Mouse (Mus musculus): ENCODE results near the gene C2cd4d.

The C2cd4d gene

DNA sequence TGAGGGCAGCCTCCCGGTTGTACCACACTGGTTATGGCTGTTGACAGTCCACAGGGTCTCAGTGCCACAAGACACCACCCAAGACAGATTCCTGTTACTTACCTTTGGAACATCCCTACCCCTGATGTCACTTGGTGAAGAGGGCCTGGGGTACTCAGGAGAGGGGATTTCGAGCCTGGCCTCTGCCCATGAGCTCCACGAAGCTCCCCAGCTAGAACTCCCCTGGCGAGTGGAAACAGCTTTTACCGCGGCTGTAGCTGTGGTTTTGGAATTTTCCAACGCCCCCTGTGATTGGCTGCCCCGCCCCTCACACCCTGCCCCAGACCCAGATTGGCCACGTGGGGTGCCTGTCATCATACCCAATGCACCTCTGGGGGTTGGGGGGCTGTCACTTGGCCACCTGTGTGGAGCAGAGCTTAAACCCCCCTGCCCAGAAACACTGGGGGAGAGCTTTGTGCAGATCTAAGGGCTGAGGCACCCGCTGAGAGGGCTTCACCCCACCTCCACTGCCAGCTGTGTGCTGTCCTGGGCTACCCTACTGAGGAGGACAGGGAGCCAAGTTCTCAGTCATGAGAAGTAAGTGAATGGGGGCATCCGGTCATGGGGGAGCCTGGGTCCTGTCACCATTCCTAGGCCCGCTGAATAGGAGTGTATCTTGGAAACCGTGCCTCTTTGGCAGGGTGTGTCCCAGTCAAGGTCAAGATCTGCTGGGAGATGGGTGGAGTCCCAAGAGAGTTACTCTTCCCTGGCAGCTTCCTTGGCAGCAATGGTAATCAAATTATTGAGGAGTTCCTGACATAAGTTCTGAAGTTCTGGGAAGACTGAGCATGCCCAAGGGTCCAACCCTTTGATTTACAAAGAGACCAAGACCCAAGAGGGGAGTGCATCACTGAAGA lies 15.0 kb downstream of the C2cd4d start:
- no peak for DNase-seq (ENCODE audit: low spot score)

DNA sequence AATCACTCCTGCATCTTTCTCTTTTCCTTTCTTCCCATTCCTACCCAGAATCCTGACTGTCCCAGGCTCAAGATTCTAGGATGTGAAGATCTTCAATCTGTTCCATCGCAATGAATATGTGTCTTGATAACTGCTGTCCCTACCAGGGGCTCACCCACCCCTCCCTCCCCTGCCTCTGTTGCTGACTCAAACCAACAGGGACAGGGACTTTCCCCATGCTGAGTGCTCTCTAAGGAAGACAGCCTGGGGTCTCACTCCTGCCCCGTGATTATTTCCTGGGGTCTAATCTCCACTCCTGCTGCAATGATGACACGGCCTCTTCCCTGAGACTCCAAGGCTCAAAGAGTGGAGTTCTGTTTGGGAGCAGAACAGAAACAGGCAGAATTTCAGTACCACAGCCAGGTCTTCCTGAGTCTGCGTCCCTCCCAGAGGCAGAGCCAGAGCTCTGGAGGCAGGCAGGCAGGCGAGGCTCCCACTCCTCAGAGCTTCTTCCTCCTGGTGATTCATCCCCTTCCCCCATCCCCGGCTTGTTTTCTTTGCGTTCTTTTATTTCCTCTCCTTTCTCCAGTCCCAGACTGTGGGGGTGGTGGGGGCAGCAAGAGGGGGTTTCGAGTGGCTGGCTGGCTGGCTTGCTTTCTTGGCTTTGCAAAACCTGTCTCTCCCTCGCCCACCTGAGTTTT lies 17.7 kb downstream of the C2cd4d start:
- no peak for DNase-seq (ENCODE audit: low spot score)

DNA sequence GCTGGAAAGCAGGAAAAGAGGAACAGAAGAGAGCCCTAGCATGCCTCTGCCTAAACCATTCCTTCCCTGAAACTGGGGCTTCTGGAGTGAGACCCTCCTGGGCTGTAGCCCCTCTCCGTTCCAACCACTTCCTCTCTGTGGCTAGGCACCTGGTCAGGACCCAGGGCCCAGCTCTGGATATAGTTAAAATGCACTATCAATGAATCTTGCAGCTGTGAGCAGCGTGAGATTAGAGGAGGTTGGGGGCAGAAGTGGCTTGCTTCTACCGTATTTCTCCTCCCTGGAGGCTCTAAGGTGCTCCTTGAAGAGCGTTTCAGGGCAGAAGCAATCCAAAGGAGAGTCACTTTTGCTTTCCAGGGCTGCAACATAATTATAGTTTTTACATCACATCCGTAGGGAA lies 20.1 kb downstream of the C2cd4d start:
- DNase-seq (ENCODE audit: low spot score): no peak

DNA sequence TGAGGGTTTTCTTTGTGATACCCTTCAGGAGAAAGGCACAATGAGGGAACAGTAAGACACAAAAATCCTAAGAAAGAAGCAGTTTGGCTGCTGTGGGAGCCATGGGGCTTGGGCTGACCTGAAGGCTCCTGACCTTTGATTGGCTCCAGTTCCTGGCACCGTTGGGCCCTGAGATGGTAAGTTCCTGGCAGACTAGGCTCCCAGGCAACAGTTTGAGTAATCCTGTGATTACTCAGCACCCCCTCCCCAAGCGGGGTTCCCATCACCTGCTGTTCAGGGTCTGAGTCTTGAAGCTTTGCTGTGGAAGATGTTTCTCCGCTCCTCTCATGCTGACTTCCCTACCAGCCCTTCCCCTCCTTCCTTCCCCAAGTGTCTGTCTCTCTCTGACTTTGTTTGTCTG lies 21.2 kb downstream of the C2cd4d start:
- DNase-seq (ENCODE audit: low spot score): no peak

DNA sequence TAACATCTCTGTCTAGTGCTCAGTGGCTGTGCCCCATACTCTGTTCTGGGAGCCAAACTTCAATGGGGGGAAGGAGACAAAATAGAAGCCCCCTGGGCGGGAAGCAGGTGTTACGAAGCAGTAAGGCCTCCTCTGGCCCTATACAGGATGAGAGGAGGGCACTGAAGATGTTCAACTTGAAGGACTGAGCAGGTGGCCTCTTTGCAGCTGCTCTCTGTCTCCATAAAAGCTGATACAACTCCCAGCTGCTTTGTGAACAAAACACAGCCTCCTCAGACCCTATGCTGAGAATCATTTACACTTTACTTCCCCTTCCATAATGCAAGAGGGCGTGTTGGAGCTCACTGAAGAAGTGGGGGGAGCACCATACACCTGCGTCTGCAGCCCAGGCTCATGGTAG lies 24.4 kb downstream of the C2cd4d start:
- DNase-seq (ENCODE audit: low spot score): no peak

DNA sequence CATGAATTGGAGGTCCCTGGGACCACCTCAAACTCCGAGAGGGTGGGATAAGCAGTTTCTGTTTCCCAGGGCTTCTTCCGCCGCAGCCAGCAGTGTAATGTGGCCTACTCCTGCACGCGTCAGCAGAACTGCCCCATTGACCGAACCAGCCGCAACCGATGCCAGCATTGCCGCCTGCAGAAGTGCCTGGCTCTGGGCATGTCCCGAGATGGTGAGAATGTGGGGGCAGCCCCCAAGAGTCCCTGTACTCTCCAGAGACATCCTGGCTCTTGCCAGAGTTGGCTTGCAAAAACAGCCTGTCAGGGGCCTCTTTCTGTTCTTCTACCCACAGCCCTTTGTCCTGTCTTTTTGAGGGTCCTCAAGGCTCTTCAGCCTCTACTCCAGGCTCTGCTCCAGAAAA lies 25.2 kb downstream of the C2cd4d start:
- no peak for DNase-seq (ENCODE audit: low spot score)

DNA sequence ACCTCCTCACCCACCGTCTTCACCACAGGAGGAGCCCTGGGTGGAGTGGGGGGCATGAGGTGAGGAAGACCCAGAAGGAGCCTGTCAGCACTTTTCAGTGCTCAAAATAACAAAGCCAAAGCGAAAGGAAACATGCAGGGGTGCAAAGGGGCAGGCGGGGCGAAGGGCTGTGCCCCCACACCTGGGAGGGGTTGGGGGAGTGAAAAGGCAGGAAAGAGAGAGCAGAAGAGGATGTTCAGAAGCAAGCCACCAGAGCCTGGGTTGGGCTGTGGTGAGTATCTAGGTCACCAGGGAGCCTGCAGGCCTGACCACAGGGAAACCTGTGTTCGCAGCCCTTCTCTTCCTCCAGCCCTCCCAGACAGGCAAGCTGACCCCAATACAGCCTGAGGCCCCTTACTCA lies 25.8 kb downstream of the C2cd4d start:
- no peak for DNase-seq (ENCODE audit: low spot score)

DNA sequence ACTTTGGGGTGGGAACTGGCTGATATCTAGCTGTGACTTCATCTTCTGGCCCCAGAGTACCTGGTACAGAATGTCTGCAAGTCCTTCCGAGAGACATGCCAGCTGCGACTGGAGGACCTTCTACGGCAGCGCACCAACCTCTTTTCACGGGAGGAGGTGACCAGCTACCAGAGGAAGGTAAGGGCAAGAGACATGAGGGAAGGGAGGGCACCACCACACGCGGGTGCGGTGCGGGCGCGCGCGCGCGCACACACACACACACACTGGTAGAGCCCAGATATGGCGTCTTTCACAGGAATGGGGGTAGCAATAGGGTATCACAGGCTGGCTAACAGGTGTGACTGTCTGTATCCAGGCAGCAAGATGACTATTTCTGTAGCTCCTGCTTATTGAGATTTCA lies 27.2 kb downstream of the C2cd4d start:
- DNase-seq (ENCODE audit: low spot score): no peak

DNA sequence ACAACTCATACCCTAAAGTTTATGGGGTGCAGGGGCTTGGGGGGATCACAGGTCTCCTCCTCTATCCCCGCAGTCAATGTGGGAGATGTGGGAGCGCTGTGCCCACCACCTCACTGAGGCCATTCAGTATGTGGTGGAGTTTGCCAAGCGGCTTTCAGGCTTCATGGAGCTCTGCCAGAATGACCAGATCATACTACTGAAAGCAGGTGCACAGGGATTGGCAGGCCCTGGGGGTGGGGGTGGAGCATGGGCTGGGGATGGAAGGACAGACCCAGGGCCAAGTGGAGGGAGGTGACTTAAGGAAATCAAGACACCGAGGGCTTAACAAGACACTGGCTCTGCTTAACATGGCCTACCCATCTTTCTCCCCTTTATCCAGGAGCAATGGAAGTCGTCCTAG lies 28.8 kb downstream of the C2cd4d start:
- no peak for DNase-seq (ENCODE audit: low spot score)

DNA sequence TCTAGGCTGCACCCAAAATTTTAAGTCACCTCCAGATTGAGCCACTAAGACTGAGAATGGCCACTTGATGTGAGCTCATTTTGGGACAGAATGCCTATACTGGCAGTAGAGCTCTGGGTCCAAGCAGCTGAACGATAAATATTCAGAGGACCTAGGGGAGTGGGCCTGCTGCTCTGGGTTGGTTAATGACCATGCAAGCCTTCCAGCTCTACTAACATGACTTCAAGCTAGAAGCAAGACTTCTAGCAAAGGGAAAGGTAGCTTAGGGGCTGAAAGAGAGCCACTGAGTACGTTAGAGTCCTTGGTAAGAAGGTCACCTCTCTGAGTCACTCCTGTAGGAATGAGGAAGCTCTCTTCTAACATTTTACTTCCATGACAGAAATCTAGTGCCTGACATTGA lies 29.9 kb downstream of the C2cd4d start:
- no peak for DNase-seq (ENCODE audit: low spot score)

DNA sequence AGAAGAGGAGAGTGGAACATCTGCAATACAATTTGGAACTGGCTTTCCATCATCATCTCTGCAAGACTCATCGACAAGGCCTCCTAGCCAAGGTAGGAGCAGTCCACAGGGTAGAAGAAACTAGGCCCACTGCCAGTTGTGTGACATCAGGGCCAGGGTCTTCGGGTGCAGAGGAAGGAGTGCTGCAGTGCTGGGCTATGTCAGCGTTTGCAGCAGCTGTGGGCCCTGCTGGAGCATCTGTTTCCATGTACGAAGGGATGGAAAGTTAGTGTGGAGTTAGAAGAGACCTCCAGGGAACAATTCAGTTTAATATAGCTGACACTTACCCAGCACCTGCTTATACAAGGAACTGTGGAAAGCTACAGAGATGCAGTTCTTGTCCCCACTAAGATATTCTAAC lies 30.8 kb downstream of the C2cd4d start:
- DNase-seq (ENCODE audit: low spot score): no peak

DNA sequence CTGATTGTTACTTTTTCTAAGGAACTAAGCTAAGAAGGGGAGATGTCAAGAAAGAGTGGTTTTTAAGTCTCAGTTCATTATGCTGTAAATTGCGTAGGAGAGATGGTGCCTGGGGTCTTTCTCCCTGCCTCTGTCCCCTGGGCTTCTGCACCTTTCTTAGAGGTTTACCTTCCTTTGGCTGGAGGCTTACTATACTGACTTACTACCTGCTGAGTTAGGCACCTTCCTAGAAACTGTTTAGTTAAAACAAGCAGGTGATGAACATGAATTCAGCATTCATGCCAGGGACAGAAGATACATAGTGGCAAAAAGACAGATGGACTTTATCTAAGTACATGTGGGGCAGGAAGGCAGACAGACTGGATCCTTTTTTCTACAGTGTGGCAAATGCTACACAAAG lies 34.1 kb downstream of the C2cd4d start:
- no peak for DNase-seq (ENCODE audit: low spot score)

DNA sequence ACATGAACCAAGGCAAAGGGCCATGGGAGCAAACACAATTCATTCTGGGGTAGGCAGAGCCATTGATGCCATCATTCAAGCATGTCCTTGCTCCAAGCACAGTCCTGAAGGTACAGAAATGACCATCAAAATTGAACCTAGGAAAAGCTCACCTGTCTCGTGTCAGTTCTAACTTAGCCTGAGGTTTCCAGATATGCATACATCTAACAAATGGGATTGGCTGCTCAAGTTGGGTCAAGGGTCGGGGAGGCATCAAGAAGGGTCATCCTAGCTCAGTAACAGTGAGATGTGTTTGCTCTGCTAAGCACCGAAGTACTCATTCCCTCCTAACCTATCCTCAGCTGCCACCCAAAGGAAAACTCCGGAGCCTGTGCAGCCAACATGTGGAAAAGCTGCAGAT lies 34.6 kb downstream of the C2cd4d start:
- DNase-seq (ENCODE audit: low spot score): no peak

DNA sequence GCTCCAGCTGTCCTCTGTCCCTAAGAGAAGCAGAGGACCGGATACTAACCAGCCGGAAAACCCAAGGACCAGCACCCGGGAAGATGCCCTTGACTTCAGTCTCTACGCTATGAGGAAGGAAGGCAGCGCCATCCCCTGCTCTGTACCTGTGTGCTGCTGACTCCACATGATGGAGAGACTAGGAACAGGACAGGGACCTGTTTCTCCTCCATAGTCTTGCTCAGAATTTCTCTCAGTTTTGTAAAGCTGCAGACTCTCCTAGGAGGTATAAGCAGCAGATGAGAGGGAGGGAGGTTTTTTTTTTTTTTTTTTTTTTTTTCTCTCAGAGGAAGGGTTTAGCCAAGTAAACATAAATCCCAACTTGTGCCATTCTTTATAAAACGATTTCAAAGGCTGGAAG lies 36.0 kb downstream of the C2cd4d start, which contains the start of gene Lingo4:
Gene Lingo4 (plus strand): TSS at position 301 of the 400 bp plus-strand sequence.
- DNase-seq (ENCODE audit: low spot score): no peak

DNA sequence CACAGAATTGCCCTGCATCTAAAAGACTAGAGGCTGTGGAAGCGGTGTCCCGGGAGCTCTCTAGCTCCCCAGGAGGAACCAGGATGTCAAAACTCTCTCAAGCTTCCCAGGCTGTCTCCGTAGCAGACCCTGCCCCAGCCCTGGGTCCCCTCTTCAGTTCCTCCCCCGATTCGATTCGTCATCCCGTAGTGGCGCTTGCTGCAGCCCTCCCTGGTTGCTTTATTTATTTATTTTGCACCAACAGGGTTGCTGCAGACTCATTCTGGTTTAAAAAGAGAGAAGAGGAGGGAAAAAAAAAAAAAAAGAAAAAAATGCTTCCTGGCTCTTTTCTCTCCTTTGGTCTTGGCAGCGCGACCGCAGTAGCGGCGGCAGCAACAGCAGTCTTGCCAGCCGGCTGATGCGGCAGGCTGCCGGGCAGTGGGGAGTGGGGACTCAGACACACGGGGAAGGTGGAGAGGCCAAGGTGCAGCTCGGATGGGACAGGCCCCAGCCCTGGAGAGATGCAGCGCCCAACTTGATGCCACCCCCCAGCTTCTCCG lies 36.8 kb downstream of the C2cd4d start:
- DNase-seq (ENCODE audit: low spot score): no peak

DNA sequence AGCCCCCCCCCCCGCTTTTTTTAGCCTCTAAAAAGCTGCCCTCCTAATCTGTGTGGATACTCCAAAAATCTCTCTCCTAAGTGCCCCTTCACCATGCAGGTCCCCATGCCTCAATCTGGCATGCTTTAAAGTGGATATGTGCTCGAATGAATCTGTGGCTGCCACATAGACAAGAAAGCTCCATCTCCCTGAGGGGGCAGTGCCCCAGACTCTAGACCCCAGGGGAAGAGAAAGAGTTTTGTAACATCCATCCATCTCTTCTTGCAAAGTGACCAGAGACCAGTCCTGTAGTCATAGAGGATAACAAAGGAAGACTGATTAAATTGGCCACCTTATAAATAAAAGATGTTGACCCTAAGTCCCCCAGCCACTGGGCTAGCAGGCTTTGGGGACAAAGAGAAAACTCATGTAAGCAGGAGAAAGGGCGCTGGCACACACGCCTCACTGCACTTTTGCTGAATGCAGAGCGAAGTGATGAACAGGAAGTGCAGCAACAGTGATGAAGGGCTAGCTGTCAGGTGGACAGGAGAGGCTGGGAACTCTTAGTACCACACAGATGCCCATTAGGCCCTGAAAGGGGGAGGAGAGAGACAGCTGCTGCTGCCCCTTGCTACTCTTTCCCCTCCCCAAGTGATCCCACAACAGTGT lies 37.5 kb downstream of the C2cd4d start:
- DNase-seq (ENCODE audit: low spot score): no peak

DNA sequence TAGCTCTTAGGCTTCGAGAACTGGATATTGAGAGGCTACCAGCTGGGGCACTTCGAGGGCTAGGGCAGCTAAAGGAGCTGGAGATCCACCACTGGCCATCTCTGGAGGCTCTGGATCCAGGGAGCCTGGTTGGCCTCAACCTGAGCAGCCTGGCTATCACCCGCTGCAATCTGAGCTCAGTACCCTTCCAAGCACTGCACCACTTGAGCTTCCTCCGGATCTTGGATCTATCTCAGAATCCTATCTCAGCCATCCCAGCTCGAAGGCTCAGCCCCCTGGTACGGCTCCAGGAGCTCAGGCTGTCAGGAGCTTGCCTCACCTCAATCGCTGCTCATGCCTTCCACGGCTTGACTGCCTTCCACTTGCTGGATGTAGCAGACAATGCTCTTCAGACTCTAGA lies 40.2 kb downstream of the C2cd4d start:
- DNase-seq (ENCODE audit: low spot score): no peak

DNA sequence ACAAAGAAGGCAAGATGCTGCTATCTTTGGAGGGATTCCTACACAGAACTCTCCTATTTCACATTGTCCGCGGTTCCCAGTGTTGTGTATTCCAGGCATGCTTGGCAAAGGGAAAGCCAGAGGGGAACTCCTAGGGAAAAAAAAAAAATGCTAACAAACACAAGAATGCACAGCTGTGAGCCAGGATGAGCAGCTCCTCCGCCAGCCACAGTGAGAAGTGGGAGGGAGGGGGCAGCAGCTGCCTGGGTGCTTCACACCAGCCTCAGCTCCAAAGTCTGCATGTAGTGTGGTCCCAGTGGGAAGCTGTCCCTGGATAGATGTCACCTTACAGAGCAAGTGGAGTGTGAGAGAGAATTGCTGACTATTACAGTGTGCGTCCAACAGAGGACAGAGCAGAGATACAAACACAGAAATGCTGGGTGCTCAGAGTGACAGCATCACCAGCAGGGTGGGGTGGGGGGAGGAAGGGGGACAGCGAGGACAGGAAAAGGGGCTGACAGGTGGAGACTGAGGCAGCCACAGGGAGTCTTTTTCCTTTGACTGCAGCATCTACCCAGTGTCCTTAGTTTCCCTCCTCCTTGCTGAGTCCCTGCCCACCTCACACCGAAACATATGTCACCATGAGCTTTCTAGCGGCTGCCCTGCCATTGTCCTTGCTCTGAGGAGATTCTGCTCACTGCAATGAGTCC lies 42.3 kb downstream of the C2cd4d start:
- no peak for DNase-seq (ENCODE audit: low spot score)

DNA sequence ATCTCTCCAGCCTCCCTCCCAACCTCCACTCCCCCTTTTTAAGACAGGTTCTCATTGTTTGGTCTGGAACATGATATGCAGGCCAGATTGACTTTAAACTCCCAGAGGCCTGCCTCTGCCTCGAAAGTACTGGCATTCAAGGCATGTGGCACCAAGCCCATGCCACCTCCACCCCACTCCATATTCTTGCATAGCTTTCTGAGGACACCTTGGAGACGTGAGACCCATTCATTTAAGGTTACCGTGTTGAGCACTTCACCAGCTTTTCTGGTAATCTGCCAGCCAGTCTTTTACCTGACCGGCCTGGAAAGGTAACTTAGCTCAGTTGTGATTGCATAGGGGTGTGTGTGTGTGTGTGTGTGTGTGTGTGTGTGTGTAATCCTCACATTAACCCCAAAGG lies 43.3 kb downstream of the C2cd4d start:
- DNase-seq (ENCODE audit: low spot score): no peak

DNA sequence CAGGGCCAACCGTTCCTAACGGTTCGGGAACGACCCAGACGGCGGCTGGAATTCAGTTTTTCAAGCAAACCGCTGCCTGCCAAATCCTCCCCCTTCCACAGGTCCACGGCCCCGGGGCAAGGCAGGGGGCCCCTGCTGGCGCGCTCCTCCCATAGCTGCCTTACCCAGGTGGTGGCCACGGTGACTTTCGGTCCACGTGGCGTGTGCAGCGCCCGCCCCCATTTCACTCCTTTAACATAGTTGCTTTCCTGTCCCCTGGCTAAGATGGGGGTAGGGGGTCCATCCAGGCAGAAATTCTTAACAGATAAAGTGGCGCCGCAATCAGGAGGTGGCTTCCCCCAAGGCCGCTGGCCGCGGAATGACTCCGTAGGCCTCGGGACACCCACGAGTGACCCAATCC lies 50.3 kb downstream of the C2cd4d start:
- no peak for DNase-seq (ENCODE audit: low spot score)

DNA sequence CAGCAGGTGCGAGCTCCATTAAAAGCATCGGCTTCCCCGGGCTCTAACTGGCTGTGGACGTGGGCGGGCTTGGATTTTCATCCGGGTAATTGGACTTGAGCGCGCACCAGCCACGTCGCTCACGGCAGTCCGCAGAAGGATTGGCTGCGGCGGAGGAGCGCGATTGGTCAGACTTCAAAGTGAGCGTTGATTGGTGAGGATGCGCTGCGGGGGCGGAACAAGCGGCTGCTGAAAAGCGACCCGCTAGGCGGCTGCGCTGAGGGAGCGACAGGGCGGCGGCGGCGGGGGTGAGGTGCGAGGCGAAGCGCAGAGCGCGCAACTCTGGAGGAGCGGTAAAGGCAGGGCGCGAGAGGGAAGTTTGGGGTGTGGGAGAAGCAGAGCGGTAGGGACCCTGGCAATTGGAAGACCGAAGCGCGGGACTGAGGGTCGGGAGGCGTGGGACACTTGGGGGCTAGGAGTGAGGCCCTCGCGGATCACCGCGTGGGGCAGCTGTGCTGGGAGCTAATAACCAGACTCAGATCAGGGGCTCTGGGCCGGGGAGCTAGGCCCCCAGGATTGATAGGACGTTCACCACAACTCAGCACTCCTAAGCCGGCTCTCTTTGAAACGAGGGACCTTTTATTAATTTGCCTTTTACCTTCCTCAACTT lies 50.9 kb downstream of the C2cd4d start, which contains the start of gene Tdrkh:
Gene Tdrkh (plus strand): TSS at position 243 of the 649 bp plus-strand sequence.
- DNase-seq (ENCODE audit: low spot score): peak; percentile 93
